Mouse (Mus musculus) granulocyte monocyte progenitor cell, adult 5-6 weeks (primary cell): ENCODE results near the gene Fbxl16. TPM values are rescaled to one million over a fixed set of nuclear protein-coding genes. Genes with fewer than 3 reads are reported as not detected.

Experiments used
- ATAC-seq: replicated peaks from 2 replicates; pipeline ENCODE4 v1.8.0; 2016; ENCODE audit warnings: mild to moderate bottlenecking, moderate TSS enrichment, inconsistent platforms; ENCODE audit not compliant: poor library complexity, severe bottlenecking
- total RNA-seq, 2 experiments: library from RNA; stranded (forward) in 1 of 2; stranded (reverse) in 1 of 2; fragments of 200-712, 200-1000 nt in 1 of 2; fragments of >200 nt in 1 of 2; fragmentation: Nextera tagmentation in 1 of 2; gene quantifications; 2 replicates each; pipeline ENCODE4 v1.2.3; 2014 to 2017

The Fbxl16 gene
- total RNA-seq, 2 experiments from 2014 or later = not detected

GRCm38 (mm10) chr17:25827546-25828222, 18.8 kb downstream of the Fbxl16 start:
- no peak for ATAC-seq

DNA sequence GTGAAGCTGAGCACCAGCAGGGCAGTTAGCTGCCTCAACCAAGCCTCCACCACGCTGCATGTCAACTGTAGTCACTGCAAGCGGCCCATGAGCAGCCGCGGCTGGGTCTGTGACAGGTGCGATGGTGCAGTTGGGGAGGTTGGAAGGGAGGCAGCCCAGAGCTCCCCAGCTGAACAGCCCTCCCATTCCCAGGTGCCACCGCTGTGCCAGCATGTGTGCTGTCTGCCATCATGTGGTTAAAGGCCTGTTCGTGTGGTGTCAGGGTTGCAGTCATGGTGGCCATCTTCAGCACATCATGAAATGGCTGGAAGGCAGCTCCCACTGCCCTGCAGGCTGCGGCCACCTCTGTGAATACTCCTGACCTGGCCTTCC, 19.3 kb downstream of the Fbxl16 start:
- ATAC-seq = no peak

DNA sequence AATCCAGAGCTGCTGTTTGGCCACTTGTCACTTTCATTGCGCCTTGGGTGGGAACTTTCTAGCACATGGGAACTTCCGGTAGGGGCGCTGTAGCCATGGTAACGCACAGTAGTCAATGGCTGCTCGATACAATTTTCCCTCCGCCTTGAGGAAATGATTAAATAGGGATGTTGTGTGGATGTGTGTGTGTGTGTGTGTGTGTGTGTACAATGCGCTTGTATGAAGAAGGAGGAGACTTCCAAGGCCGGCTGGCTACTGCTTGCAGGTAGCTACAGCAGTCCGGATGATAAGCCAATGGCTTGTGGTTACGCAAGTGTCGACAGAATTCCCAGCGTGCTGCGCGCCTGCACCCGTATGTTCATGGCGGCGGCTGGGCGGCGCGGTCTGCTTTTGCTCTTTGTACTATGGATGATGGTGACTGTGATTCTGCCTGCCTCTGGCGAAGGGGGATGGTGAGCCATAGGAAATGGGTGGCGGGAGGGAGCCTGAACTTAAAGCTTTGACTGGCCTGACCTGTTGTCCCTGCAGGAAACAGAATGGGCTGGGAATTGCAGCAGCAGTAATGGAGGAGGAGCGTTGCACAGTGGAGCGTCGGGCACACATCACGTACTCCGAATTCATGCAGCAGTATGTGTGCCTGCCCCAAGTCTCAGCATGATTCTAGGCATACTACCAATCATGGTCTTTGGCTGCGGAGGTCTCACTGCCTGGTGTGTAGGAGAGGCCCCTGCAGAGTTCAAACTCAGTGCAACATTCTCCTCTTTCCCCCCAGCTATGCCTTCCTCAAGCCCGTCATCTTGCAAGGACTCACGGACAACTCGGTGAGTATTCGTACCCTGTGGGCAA, 20.1 kb downstream of the Fbxl16 start, which contains the start of gene Jmjd8:
TSS of gene Jmjd8 (plus strand) at position 156 of the 846 bp plus-strand sequence.
- peak; percentile 13 for ATAC-seq

DNA sequence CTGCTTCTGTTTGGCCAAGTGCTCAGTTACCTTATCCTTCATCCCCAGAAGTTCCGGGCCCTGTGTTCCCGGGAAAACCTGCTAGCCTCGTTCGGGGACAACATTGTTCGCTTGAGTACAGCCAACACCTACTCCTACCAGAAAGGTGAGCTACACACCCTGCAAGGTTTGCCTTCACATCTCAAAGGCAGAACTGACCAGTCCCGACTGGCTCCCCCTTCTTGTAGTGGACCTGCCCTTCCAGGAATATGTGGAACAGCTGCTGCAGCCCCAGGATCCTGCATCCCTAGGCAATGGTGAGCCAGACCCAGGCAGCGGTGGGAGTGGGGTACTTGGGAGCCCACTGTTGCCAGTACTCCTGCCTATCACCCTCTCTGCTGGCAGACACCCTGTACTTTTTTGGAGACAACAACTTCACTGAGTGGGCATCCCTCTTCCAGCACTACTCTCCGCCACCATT, 20.7 kb downstream of the Fbxl16 start:
- no peak for ATAC-seq

- ATAC-seq = no peak
Observed at GRCm38 (mm10) chr17:25830200-25830753, 21.4 kb downstream of the Fbxl16 start.

- ATAC-seq = no peak
Observed at GRCm38 (mm10) chr17:25830806-25831431, 22.0 kb downstream of the Fbxl16 start.

DNA sequence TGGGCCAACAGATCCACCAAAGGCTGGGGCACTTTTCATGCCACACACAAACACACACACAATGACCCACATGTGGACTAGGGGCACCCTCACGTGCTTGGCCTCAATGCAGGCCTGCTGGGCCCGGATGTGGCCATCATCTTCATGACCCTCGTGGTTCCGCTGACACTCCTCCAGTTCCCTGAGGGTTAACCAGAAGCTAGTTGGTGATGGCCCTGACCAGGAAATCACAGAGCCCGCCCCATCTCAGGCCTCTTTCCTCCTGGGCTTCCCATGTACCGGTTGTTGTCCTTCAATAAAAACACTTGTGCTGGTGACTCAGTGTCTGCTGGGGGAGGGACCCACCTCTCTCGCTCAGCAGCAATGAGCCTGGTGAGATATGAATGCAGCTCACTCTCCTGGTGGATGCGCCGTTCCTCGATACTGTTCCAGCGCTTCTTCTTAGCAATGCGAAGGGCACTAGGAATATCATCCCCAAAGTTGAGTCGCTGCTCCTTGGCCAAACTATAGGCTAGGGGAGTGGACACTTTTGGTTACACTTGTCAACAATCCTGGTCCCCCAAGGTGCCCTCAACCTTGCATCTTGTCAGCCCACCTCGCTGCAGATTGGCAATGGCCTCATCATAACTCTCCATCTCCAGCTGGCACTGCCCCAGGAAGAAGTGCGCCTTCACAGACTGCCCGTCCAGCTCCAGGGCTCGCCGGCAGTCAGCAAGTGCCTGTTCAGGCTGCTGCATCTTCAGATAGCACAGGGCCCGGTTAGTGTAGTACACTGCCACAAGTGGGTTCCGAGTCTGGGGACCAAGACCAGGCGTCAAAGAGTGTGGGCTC, 22.8 kb downstream of the Fbxl16 start:
- no peak for ATAC-seq

GRCm38 (mm10) chr17:25832436-25833290, 23.8 kb downstream of the Fbxl16 start:
- ATAC-seq = peak; percentile 73

DNA sequence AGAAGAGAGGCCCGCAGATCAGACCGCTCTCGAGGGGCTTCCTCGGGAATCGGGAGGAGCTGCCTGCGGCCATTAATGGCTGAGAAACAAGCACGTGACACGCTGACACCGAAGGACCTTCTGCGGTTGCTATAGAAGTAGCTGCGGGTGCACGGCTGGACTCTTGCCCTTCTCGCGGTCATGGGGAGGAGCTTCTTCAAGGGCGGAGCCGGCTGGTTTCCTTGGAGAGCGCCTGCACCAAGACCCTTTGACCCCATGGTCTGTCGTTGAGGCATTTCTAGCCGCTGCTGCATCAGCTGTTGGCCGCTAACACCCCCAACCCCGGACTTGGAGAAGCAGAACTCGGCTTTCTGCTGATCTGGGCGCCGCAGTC, 24.4 kb downstream of the Fbxl16 start, which contains the start of gene Stub1:
TSS of gene Stub1 (minus strand) at position 114 of the 373 bp plus-strand sequence.
- ATAC-seq = peak; percentile 67

- no peak for ATAC-seq
Observed at GRCm38 (mm10) chr17:25833961-25834594, 25.2 kb downstream of the Fbxl16 start.

GRCm38 (mm10) chr17:25834595-25835222, 25.8 kb downstream of the Fbxl16 start:
- ATAC-seq = no peak

- no peak for ATAC-seq
Observed at GRCm38 (mm10) chr17:25835301-25835700, 26.4 kb downstream of the Fbxl16 start.

DNA sequence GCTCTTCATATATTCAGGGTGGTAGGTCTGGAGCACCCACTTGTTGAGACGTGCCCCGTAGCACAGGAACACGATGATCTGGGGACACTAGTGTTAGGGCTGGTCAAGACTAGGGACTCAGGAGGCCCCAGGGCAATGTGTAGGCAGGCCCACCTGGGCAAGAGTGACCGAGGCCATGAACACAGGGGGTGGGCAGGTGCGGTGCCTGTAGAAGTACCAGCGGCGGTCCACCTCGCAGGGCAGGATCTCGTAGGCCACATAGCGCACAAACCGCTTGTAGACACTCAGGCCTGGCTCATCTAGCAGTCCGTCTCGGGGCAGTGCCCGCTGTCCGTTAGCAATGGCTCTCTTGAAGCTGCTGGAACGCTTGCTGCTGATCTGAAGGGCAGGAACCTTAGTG, 26.9 kb downstream of the Fbxl16 start:
- no peak for ATAC-seq

DNA sequence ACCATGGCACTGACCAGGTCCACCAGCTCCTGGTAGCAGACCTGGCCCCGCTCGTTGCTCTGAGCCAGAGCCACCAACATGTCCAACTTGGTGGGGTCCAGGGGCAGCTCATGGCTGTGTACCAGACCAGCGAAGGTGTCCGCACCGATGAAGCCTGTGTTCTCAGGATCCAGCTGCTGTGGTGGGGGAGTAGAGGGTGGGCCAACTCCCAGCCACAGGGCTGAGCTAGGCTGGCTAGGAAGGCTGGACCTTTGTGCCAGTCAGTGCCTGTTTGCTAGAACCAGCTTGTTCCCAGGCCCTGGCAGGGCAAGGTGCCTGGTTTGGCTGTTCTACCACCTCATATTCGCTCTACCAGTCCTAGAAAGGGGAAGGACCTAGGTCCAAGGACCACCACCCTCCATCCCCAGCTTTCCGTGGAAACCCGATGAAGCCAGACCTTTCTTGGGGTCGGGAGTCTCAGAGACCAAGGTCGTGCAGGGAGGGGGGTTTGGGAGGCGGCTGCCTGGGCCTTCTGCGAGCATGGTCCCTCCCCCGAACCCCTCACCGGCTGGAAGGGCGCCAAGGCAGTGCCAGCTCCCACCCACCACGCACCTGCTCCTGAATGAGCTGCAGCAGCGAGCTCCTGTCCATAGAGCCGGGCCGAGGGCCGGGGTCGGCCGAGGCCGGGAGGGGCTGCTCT, 27.7 kb downstream of the Fbxl16 start:
- ATAC-seq = no peak

DNA sequence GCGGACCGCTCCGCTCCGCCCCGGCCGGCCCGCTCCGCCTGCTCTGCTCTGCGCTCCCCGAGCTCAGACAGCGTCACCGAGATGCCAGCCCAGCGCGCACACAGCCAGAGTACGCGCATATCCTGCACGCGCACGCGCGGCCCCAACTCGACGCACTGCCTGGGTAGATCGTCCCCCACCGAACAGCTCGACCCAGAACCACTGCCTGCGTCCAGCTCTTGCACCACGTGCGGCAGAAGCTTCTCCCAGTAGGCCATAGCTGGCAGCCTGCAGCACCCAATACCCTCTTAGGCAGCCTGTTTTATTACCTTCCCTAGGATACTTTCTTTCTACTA, 28.2 kb downstream of the Fbxl16 start, which contains the start of gene Rhbdl1:
TSS of gene Rhbdl1 (minus strand) at position 220 of the 335 bp plus-strand sequence.
- ATAC-seq = peak; percentile 14

- ATAC-seq = no peak
Observed at GRCm38 (mm10) chr17:25837533-25837932, 28.6 kb downstream of the Fbxl16 start.

- ATAC-seq = no peak
Observed at GRCm38 (mm10) chr17:25838904-25839303, 30.0 kb downstream of the Fbxl16 start.
